Mouse (Mus musculus) forebrain, embryonic 14.5 days (tissue): ENCODE results near the gene Cenpm. TPM values are rescaled to one million over a fixed set of nuclear protein-coding genes. Genes with fewer than 3 reads are reported as not detected.

ENCODE experiments used
- ATAC-seq: fragments of 200-750 bp; cut with Nextera tagmentation; 2 replicates; pipeline ENCODE4 v1.8.0; 2017; ENCODE audit warnings: mild to moderate bottlenecking, moderate library complexity
- DNase-seq: peaks from one replicate; pipeline ENCODE4 v3.0.0-alpha.2; 2015; ENCODE audit warnings: low spot score
- H3K27ac ChIP-seq: fragments of 300-500 bp; sonication (generic); 2 replicates; pipeline ENCODE4 v1.5.1; 2014; ENCODE audit warnings: low read depth, mild to moderate bottlenecking, control low read depth, low read length, moderate library complexity
- H3K27me3 ChIP-seq: fragments of 300-500 bp; sonication (generic); replicated peaks from 2 replicates; pipeline ENCODE4 v1.6.1; 2014; ENCODE audit warnings: low read length, control low read depth, mixed read lengths; ENCODE audit not compliant: control insufficient read depth, insufficient read depth
- H3K36me3 ChIP-seq: fragments of 300-500 bp; sonication (generic); 2 replicates; pipeline ENCODE4 v1.6.1; 2014; ENCODE audit warnings: low read length, control low read depth; ENCODE audit not compliant: control insufficient read depth, insufficient read depth
- H3K4me1 ChIP-seq: fragments of 300-500 bp; sonication (generic); 2 replicates; pipeline ENCODE4 v1.6.1; 2014; ENCODE audit warnings: antibody characterized with exemption, low read length, control low read depth; ENCODE audit not compliant: control insufficient read depth, insufficient read depth
- H3K4me2 ChIP-seq: fragments of 300-500 bp; sonication (generic); 2 replicates; pipeline ENCODE4 v1.6.1; 2014; ENCODE audit warnings: mild to moderate bottlenecking, control low read depth, low read length
- H3K4me3 ChIP-seq: fragments of 300-500 bp; sonication (generic); 2 replicates; pipeline ENCODE4 v1.5.1; 2014; ENCODE audit warnings: low read depth, low read length, control low read depth
- H3K9ac ChIP-seq: fragments of 300-500 bp; sonication (generic); 2 replicates; pipeline ENCODE4 v1.6.1; 2014; ENCODE audit warnings: mild to moderate bottlenecking, low read length, control low read depth, moderate library complexity
- H3K9me3 ChIP-seq: fragments of 300-500 bp; sonication (generic); replicated peaks from 2 replicates; pipeline ENCODE4 v1.6.1; 2016; ENCODE audit warnings: low read length, control low read depth, mixed read lengths; ENCODE audit not compliant: control insufficient read depth
- WGBS: fragments of 180-500 bp; shearing (Covaris S2); extraction: QIAGEN DNeasy Blood & Tissue Kit; methylation state at CpG from one replicate; pipeline ENCODE4 v1.1.7; 2014; 5-methylcytosine and 5-hydroxymethylcytosine counted together
- microRNA counts: library from miRNA; unstranded; fragments of <30 nt; microRNA quantifications from one replicate; lab custom pipeline; 2016
- microRNA-seq: library from miRNA; unstranded; fragments of <30 nt; microRNA quantifications from one replicate; pipeline ENCODE4, GENCODE M21; 2016
- polyA plus RNA-seq: library from polyadenylated mRNA; unstranded; fragments of >200 nt; fragmentation: Nextera tagmentation; extraction: Ambion mirVana; gene quantifications from 2 replicates; pipeline ENCODE4 v1.2.1, GENCODE M21; 2014

Cenpm gene
- polyA plus RNA-seq, 1 experiment from 2014 or later = 63.9 TPM

- H3K4me1 ChIP-seq = no peaks in the 10 kb centered on the region
- H3K27me3 ChIP-seq = no peaks in the 10 kb centered on the region
- H3K27ac ChIP-seq = no peak overlapping the region
- no peak overlapping the region for H3K9ac ChIP-seq
- DNase-seq (no peak), ATAC-seq (no peak)
- 94% methylated on average over 5 of the region's 5 CpGs for WGBS
- H3K4me3 ChIP-seq = no peak overlapping the region
- 0 out of 2 replicates have a peak, but pooled peaks cover 4% of the 10 kb centered on the region for H3K9me3 ChIP-seq
- H3K36me3 ChIP-seq = peaks cover 92% of the 10 kb centered on the region
- H3K4me2 ChIP-seq = no peak overlapping the region
These were observed 57.6 kb downstream of the Cenpm start for GRCm38 (mm10) chr15:82186931-82187330.

GRCm38 (mm10) chr15:82186131-82186530, 58.4 kb downstream of the Cenpm start:
- no peaks in the 10 kb centered on the region for H3K4me1 ChIP-seq
- no peaks in the 10 kb centered on the region for H3K27me3 ChIP-seq
- H3K4me2 ChIP-seq = no peak overlapping the region
- ATAC-seq = no peak
- no peak overlapping the region for H3K4me3 ChIP-seq
- H3K9me3 ChIP-seq = 0 out of 2 replicates have a peak, but pooled peaks cover 5% of the 10 kb centered on the region
- H3K36me3 ChIP-seq = peaks cover 92% of the 10 kb centered on the region
- WGBS = 86% methylated on average over 14 of the region's 14 CpGs
- no peak for DNase-seq
- no peak overlapping the region for H3K27ac ChIP-seq
- no peak overlapping the region for H3K9ac ChIP-seq

GRCm38 (mm10) chr15:82185062-82185783, 59.3 kb downstream of the Cenpm start:
- no peaks in the 10 kb centered on the region for H3K27me3 ChIP-seq
- no peak overlapping the region for H3K27ac ChIP-seq
- no peak overlapping the region for H3K9ac ChIP-seq
- no peak overlapping the region for H3K4me3 ChIP-seq
- ATAC-seq = no peak
- 0 out of 2 replicates have a peak, but pooled peaks cover 5% of the 10 kb centered on the region for H3K9me3 ChIP-seq
- 91% methylated on average over 14 of the region's 14 CpGs for WGBS
- no peaks in the 10 kb centered on the region for H3K4me1 ChIP-seq
- peaks cover 97% of the 10 kb centered on the region for H3K36me3 ChIP-seq
- H3K4me2 ChIP-seq = no peak overlapping the region
- DNase-seq = no peak

DNA sequence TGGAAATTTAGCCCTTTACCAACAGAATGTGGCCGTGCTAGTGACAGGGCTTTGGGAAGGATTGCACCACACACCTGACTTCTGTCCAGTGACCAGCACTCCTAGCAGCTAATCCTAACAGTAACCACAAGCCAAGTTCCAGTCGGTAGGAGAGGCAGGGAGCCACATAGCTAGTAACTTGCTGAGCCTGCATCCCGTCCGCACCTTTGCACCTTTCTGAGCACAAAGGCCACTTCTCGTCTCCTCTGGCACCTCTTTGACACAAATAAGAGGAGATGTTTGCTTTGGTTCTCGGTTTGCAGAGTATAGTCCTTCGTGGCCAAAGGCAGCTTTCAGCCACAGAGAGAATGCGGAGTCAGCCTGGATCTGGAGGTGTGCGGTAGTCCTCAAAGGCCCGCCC, 59.9 kb downstream of the Cenpm start:
- H3K4me3 ChIP-seq = no peak overlapping the region
- H3K9ac ChIP-seq = no peak overlapping the region
- no peaks in the 10 kb centered on the region for H3K4me1 ChIP-seq
- H3K27me3 ChIP-seq = no peaks in the 10 kb centered on the region
- ATAC-seq = no peak
- H3K27ac ChIP-seq = no peak overlapping the region
- 0 out of 2 replicates have a peak, but pooled peaks cover 5% of the 10 kb centered on the region for H3K9me3 ChIP-seq
- no peak overlapping the region for H3K4me2 ChIP-seq
- WGBS = 93% methylated on average over 10 of the region's 10 CpGs
- H3K36me3 ChIP-seq = peaks cover 98% of the 10 kb centered on the region
- no peak for DNase-seq

DNA sequence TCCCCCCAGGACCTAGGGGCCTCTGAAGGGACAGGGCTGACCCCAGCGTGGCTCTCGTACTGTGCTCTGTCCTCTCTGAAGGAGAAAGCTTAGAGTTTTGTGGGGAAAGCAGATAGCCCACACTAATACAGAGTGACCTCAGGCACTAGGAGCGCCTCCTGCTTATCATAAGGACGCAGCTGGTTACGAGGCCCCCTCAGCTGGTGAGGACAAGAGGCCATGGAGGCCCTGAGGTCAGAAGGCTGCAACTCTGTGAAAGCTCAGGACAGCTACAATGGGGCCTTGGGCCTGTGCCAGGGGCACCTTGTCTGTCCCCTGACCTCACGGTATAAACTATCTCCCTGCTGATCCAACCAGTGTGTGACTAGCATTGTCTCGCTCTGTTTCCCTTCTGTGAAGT, 60.4 kb downstream of the Cenpm start:
- Histone ChIP-seq H3K9me3 (0 out of 2 replicates have a peak, but pooled peaks cover 5% of the 10 kb centered on the region), H3K4me2 (no peak overlapping the region), H3K36me3 (peaks cover 98% of the 10 kb centered on the region), H3K27ac (no peak overlapping the region), H3K9ac (no peak overlapping the region), H3K4me3 (no peak overlapping the region), H3K4me1 (no peaks in the 10 kb centered on the region), H3K27me3 (no peaks in the 10 kb centered on the region)
- 85% methylated on average over 7 of the region's 7 CpGs for WGBS
- DNase-seq (no peak), ATAC-seq (no peak)

MicroRNAs encoded within 50 kb of the gene (microRNA counts, 519-probe panel; counts per million panel counts)
- 3,724 counts per million, percentile 41 among the panel's probes with 10 or more counts for microRNA mmu-miR-33 (lab: Ali Mortazavi, UCI)

Small RNA genes lying within 50 kb of the gene (microRNA-seq; reads per million reads assigned to microRNA genes)
- 62.9 reads per million, percentile 52 among the genes with 10 or more reads in this experiment for gene Mir33

Other genes starting within 250 kb of the Cenpm start
- 33.4 and 39.5 TPM in 2 replicates for gene Desi1, start 210.9 kb downstream of the Cenpm start, polyA plus RNA-seq
- gene Snu13, start 197.2 kb downstream of the Cenpm start, polyA plus RNA-seq = 295 and 348 TPM in 2 replicates
- gene 4930407I10Rik, start 185.6 kb downstream of the Cenpm start, polyA plus RNA-seq = not detected in 2 replicates
- not detected in 2 replicates for gene Mei1, start 174.8 kb downstream of the Cenpm start, polyA plus RNA-seq
- gene Ccdc134, start 116.8 kb downstream of the Cenpm start, polyA plus RNA-seq = 12.8 and 15.5 TPM in 2 replicates
- 99.6 and 139 TPM in 2 replicates for gene Srebf2, start 97.6 kb downstream of the Cenpm start, polyA plus RNA-seq
- 0.61 and 0.77 TPM in 2 replicates for gene Shisa8, start 31.9 kb downstream of the Cenpm start, polyA plus RNA-seq
- 0.14 and 0.19 TPM in 2 replicates for gene Tnfrsf13c, start 20.4 kb downstream of the Cenpm start, polyA plus RNA-seq
- 13.2 and 19.3 TPM in 2 replicates for gene 1500009C09Rik, start 7.6 kb upstream of the Cenpm start, polyA plus RNA-seq
- gene Sept3, start 30.1 kb upstream of the Cenpm start, polyA plus RNA-seq = 225 and 276 TPM in 2 replicates
- gene Wbp2nl, start 54.2 kb upstream of the Cenpm start, polyA plus RNA-seq = not detected in 2 replicates
- gene Naga, start 94.2 kb upstream of the Cenpm start, polyA plus RNA-seq = 27.5 and 29.6 TPM in 2 replicates
- 0.63 and 0.80 TPM in 2 replicates for gene Pheta2, start 94.2 kb upstream of the Cenpm start, polyA plus RNA-seq
- 296 and 326 TPM in 2 replicates for gene Smdt1, start 94.2 kb upstream of the Cenpm start, polyA plus RNA-seq
- 302 and 403 TPM in 2 replicates for gene Ndufa6, start 109.6 kb upstream of the Cenpm start, polyA plus RNA-seq
- 0.63 and 1.2 TPM in 2 replicates for gene Cyp2d22, start 135.5 kb upstream of the Cenpm start, polyA plus RNA-seq
- not detected in 2 replicates for gene Cyp2d11, start 149.3 kb upstream of the Cenpm start, polyA plus RNA-seq
- not detected in 2 replicates for gene Cyp2d10, start 162.4 kb upstream of the Cenpm start, polyA plus RNA-seq
- gene Cyp2d9, start 188.7 kb upstream of the Cenpm start, polyA plus RNA-seq = not detected in 2 replicates